Mouse (Mus musculus): ENCODE data around the gene Pik3ip1. TPM values are rescaled to one million over a fixed set of nuclear protein-coding genes. Genes with fewer than 3 reads are reported as not detected.

Gene Pik3ip1
- polyA plus RNA-seq, 1 experiment from 2014 or later, result 25.5 TPM

DNA sequence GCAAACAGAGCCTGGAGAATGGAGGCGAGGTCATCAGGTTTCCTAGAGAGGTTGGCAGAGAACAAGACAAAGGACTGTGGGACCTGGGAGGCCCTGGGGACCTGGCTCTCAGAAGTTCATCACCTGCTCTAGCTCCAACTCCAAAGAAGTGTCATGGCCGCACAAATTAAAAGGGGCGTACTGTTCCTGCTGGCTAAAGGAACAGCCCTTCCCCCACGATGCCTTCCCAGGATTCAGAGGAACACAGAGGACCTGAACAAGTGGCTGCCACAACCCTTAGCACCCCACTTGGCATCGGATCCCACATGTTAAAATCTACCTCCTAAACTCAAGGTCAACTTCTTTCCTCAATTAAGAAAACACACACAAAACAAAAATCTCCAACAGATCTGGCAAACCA is 39.2 kb downstream of the Pik3ip1 start:
- H3K4me1 ChIP-seq (ENCODE audit: insufficient read depth, low read depth, low read length), result peaks cover 20% of the 10 kb centered on the region; the same call in 1 of the 2 replicates
- peak overlapping the region; percentile 85 for H3K27ac ChIP-seq (ENCODE audit: low read length)
- no peaks in the 10 kb centered on the region for H3K36me3 ChIP-seq (ENCODE audit: insufficient read depth, low read length)
- no peaks in the 10 kb centered on the region for H3K27me3 ChIP-seq (replicated peaks; ENCODE audit: insufficient read depth, low read length)
- ATAC-seq (no peak; the same call in 1 of the 2 replicates), DNase-seq (ENCODE audit: low spot score) (no peak)
- TF ChIP-seq EP300 (IDR thresholded peaks at IDR 0.05) (no peak), CTCF (IDR thresholded peaks at IDR 0.05) (no peak)
- 60% methylated on average over 5 of the region's 5 CpGs for WGBS
- H3K9ac ChIP-seq (replicated peaks; ENCODE audit: low read depth), result 0 out of 2 replicates have a peak overlapping the region, but pooled peaks have one; percentile 43
- peak overlapping the region; percentile 94 for H3K4me2 ChIP-seq (replicated peaks; ENCODE audit: low read depth, low read length)
- H3K9me3 ChIP-seq (ENCODE audit: low read length), result no peaks in the 10 kb centered on the region
- H3K4me3 ChIP-seq (ENCODE audit: low read depth, low read length), result no peak overlapping the region

GRCm38 (mm10) chr11:3370162-3370561 is 40.0 kb downstream of the Pik3ip1 start:
- Histone ChIP-seq H3K9ac (replicated peaks; ENCODE audit: low read depth) (peak overlapping the region; percentile 43; the same call in 1 of the 2 replicates), H3K9me3 (ENCODE audit: low read length) (no peaks in the 10 kb centered on the region), H3K4me3 (ENCODE audit: low read depth, low read length) (peak overlapping the region; percentile 51), H3K27me3 (replicated peaks; ENCODE audit: insufficient read depth, low read length) (no peaks in the 10 kb centered on the region), H3K4me2 (replicated peaks; ENCODE audit: low read depth, low read length) (peak overlapping the region; percentile 94), H3K36me3 (ENCODE audit: insufficient read depth, low read length) (no peaks in the 10 kb centered on the region), H3K4me1 (ENCODE audit: insufficient read depth, low read depth, low read length) (peaks cover 22% of the 10 kb centered on the region; the same call in 1 of the 2 replicates), H3K27ac (ENCODE audit: low read length) (peak overlapping the region; percentile 85)
- ATAC-seq (no peak), DNase-seq (ENCODE audit: low spot score) (peak; percentile 49)
- TF ChIP-seq EP300 (IDR thresholded peaks at IDR 0.05) (no peak), CTCF (IDR thresholded peaks at IDR 0.05) (no peak)
- 61% methylated on average over 2 of the region's 2 CpGs for WGBS

- no peak for TF ChIP-seq EP300 (IDR thresholded peaks at IDR 0.05)
- TF ChIP-seq CTCF (IDR thresholded peaks at IDR 0.05), result no peak
- H3K4me2 ChIP-seq (replicated peaks; ENCODE audit: low read depth, low read length), result peak overlapping the region; percentile 94
- peak overlapping the region; percentile 51 for H3K4me3 ChIP-seq (ENCODE audit: low read depth, low read length)
- no peaks in the 10 kb centered on the region for H3K36me3 ChIP-seq (ENCODE audit: insufficient read depth, low read length)
- no peaks in the 10 kb centered on the region for H3K9me3 ChIP-seq (ENCODE audit: low read length)
- H3K4me1 ChIP-seq (ENCODE audit: insufficient read depth, low read depth, low read length), result peaks cover 22% of the 10 kb centered on the region; the same call in 1 of the 2 replicates
- 4% methylated on average over 25 of the region's 27 CpGs for WGBS
- peak; percentile 89 for ATAC-seq
- DNase-seq (ENCODE audit: low spot score), result peak; percentile 96
- H3K27me3 ChIP-seq (replicated peaks; ENCODE audit: insufficient read depth, low read length), result no peaks in the 10 kb centered on the region
- H3K9ac ChIP-seq (replicated peaks; ENCODE audit: low read depth), result peak overlapping the region; percentile 43
- H3K27ac ChIP-seq (ENCODE audit: low read length), result peak overlapping the region; percentile 85
Measured at GRCm38 (mm10) chr11:3370928-3371598, 40.9 kb downstream of the Pik3ip1 start.

DNA sequence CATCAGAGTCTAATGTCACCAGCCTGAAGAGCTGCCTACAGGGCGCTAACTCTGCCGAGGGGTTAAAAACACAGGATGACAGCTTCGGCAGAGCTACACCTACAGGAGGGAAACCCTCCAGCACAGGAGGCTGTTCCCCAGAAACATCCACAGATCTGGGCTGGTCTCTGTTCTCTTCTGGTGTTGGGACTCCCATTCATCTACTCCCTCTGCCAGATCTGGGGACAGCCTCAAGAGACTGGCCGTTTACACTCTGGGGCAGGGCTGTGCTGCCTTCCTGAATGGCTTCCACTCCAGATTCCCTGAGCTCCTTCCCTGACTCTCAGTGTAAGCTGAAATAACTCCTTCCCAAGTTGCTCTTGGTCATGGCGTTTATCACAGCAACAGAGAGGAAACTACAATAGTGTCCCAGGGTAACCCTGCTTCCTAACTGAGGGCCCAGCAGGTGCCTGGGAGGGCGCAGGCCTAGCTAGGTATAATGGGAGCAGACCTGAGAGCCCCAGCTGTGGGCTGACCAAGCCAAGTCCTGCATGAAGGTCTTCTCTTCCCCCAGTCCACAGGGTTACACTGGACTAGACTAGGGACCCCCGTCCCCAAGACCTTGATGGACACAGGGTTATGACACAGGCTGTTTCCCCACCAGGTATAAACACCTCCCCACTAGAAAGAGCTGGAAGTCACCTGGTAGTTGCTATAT is 41.5 kb downstream of the Pik3ip1 start:
- DNase-seq (ENCODE audit: low spot score) (peak; percentile 47), ATAC-seq (peak; percentile 10; the same call in 1 of the 2 replicates)
- H3K27me3 ChIP-seq (replicated peaks; ENCODE audit: insufficient read depth, low read length), result no peaks in the 10 kb centered on the region
- 21% methylated on average over 7 of the region's 7 CpGs for WGBS
- peak overlapping the region; percentile 51 for H3K4me3 ChIP-seq (ENCODE audit: low read depth, low read length)
- H3K4me1 ChIP-seq (ENCODE audit: insufficient read depth, low read depth, low read length), result peaks cover 22% of the 10 kb centered on the region; the same call in 1 of the 2 replicates
- H3K36me3 ChIP-seq (ENCODE audit: insufficient read depth, low read length), result no peaks in the 10 kb centered on the region
- peak overlapping the region; percentile 32; the same call in 1 of the 2 replicates for H3K9ac ChIP-seq (replicated peaks; ENCODE audit: low read depth)
- peak overlapping the region; percentile 94 for H3K4me2 ChIP-seq (replicated peaks; ENCODE audit: low read depth, low read length)
- no peaks in the 10 kb centered on the region for H3K9me3 ChIP-seq (ENCODE audit: low read length)
- H3K27ac ChIP-seq (ENCODE audit: low read length), result peak overlapping the region; percentile 85
- TF ChIP-seq CTCF (IDR thresholded peaks at IDR 0.05) (no peak), EP300 (IDR thresholded peaks at IDR 0.05) (no peak)

DNA sequence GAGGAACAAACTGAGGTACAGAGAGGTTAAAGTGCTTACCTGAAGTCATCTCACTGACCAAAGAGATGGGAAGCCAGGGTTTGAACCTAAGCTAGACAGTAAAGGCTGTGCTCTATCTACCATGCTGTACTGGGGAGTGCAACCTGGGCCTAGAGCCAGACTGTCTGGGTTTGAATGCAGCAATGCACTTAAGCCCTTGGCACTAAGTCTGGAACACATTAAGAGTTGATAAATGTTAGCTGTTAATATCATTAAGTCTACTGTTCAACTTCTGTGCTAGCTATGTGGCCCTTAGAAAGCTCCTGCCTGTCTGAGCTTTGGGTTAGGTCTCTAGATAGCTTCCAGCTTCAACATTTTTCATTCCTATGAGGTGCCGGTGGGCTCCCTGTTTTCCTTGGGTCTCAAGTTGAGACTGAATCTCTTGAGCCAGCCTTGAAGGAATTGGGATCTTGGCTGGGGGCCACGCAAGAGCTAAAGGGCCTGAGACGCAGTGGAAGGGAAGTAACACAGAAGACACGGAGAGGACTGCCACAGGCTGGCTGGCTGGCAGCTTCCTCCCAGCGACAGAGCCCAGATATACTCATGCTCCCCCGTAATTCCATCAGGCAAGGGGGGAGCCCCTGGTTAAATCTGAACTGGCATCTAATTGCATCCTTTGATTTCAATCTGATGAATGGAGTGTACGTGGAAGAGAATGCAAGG is 43.5 kb downstream of the Pik3ip1 start:
- no peak for TF ChIP-seq CTCF (IDR thresholded peaks at IDR 0.05)
- peak; percentile 24; the same call in 1 of the 2 replicates for TF ChIP-seq EP300 (IDR thresholded peaks at IDR 0.05)
- no peak overlapping the region for H3K4me2 ChIP-seq (replicated peaks; ENCODE audit: low read depth, low read length)
- H3K27ac ChIP-seq (ENCODE audit: low read length), result peak overlapping the region; percentile 33
- H3K4me1 ChIP-seq (ENCODE audit: insufficient read depth, low read depth, low read length), result peaks cover 22% of the 10 kb centered on the region; the same call in 1 of the 2 replicates
- H3K36me3 ChIP-seq (ENCODE audit: insufficient read depth, low read length), result no peaks in the 10 kb centered on the region
- no peaks in the 10 kb centered on the region for H3K27me3 ChIP-seq (replicated peaks; ENCODE audit: insufficient read depth, low read length)
- H3K4me3 ChIP-seq (ENCODE audit: low read depth, low read length), result no peak overlapping the region
- ATAC-seq (no peak), DNase-seq (ENCODE audit: low spot score) (peak; percentile 49)
- no peaks in the 10 kb centered on the region for H3K9me3 ChIP-seq (ENCODE audit: low read length)
- no peak overlapping the region for H3K9ac ChIP-seq (replicated peaks; ENCODE audit: low read depth)
- 23% methylated on average over 7 of the region's 7 CpGs for WGBS

GRCm38 (mm10) chr11:3374293-3374645 is 44.1 kb downstream of the Pik3ip1 start:
- no peak overlapping the region for H3K4me2 ChIP-seq (replicated peaks; ENCODE audit: low read depth, low read length)
- no peak overlapping the region for H3K9ac ChIP-seq (replicated peaks; ENCODE audit: low read depth)
- TF ChIP-seq CTCF (IDR thresholded peaks at IDR 0.05), result no peak
- no peak for TF ChIP-seq EP300 (IDR thresholded peaks at IDR 0.05)
- no peaks in the 10 kb centered on the region for H3K36me3 ChIP-seq (ENCODE audit: insufficient read depth, low read length)
- peaks cover 20% of the 10 kb centered on the region; the same call in 1 of the 2 replicates for H3K4me1 ChIP-seq (ENCODE audit: insufficient read depth, low read depth, low read length)
- H3K4me3 ChIP-seq (ENCODE audit: low read depth, low read length), result no peak overlapping the region
- H3K9me3 ChIP-seq (ENCODE audit: low read length), result no peaks in the 10 kb centered on the region
- DNase-seq (ENCODE audit: low spot score) (peak; percentile 60), ATAC-seq (peak; percentile 27)
- H3K27me3 ChIP-seq (replicated peaks; ENCODE audit: insufficient read depth, low read length), result no peaks in the 10 kb centered on the region
- 33% methylated on average over 7 of the region's 7 CpGs for WGBS
- H3K27ac ChIP-seq (ENCODE audit: low read length), result peak overlapping the region; percentile 33

All from lung, postnatal 0 days (tissue).